Mouse (Mus musculus) heart, postnatal 0 days (tissue): ENCODE measurements around the gene Palm.

Source experiments
- CTCF ChIP-seq: IDR thresholded peaks from 2 replicates; pipeline ENCODE4 v1.5.1; 2016; ENCODE audit warnings: antibody characterized with exemption, control low read depth, low read depth
- EP300 ChIP-seq: IDR thresholded peaks from 2 replicates; pipeline ENCODE4 v1.6.1; 2016; ENCODE audit warnings: antibody characterized with exemption, low read depth

GRCm38 (mm10) chr10:79832786-79833181 lies 39.4 kb downstream of the Palm start:
- TF ChIP-seq CTCF: no peak
- TF ChIP-seq EP300: no peak
